Mouse (Mus musculus) cerebellum, adult 18-20 months (tissue): ENCODE data around the gene Pdzrn3.

Experiments
- DNase-seq, 2 experiments: peaks; one replicate each; pipeline ENCODE4 v3.0.0; 2021

Pdzrn3 gene

GRCm38 (mm10) chr6:101377167-101377934 is at the start of gene Pdzrn3:
Gene Pdzrn3 (minus strand): TSS chr6:101377897.
- DNase-seq: peak in 1 of 2 experiments; percentile 17

GRCm38 (mm10) chr6:101427296-101427695 is 49.6 kb upstream of the Pdzrn3 start:
- DNase-seq: no peak

- DNase-seq: no peak
These were observed 48.6 kb upstream of the Pdzrn3 start for GRCm38 (mm10) chr6:101426301-101426700.

- DNase-seq: no peak
These were observed 44.6 kb upstream of the Pdzrn3 start for GRCm38 (mm10) chr6:101422084-101422954.

- DNase-seq: no peak
These were observed 40.5 kb upstream of the Pdzrn3 start for GRCm38 (mm10) chr6:101418213-101418612.

GRCm38 (mm10) chr6:101411701-101412100 is 34.0 kb upstream of the Pdzrn3 start:
- DNase-seq: no peak

DNA sequence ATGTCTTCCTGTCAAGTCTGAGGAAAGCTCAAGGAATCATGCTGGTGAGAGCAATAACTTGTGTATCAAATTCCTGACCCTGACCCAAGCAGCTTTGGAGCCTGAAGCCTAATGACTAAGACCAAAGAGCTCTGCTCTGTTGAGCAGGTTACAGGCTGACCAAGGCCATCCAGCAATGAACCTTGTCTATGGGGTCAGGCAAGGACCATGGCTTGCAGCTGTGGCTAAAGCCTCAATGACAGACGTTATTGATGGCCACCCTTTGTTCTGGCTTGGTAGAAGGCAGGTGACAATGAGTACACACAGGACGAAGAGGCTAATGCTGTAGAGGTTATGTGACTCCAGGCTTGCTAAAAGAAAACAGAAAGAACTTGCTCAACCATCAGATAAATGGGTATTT is 33.4 kb upstream of the Pdzrn3 start:
- no peak for DNase-seq

DNA sequence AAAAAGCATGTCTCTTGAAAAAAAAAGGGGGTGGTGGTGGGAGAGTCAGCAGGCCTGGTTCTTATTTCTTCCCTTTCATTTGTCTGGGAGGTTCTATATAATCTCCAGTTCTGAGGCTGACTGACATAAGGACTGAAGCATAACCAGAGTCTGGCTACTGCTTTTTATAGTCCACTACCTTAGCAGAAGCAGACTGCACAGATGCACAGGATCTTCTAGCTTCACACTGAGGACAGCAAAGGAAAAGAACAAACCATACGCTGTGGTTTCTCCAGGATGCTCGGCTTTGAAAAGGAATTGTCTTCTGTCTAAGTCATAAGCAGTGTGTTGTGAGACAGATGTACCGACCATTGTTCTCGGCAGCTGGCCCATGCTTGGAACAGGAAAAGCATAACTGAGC is 19.0 kb upstream of the Pdzrn3 start:
- no peak for DNase-seq

GRCm38 (mm10) chr6:101395908-101396307 is 18.2 kb upstream of the Pdzrn3 start:
- DNase-seq: no peak

- no peak for DNase-seq
These were observed 15.1 kb upstream of the Pdzrn3 start for GRCm38 (mm10) chr6:101392801-101393117.

- no peak for DNase-seq
These were observed 14.6 kb upstream of the Pdzrn3 start for GRCm38 (mm10) chr6:101392107-101392800.

- no peak for DNase-seq
These were observed 7.8 kb upstream of the Pdzrn3 start for GRCm38 (mm10) chr6:101385490-101385889.

GRCm38 (mm10) chr6:101384958-101385357 is 7.3 kb upstream of the Pdzrn3 start:
- no peak for DNase-seq

DNA sequence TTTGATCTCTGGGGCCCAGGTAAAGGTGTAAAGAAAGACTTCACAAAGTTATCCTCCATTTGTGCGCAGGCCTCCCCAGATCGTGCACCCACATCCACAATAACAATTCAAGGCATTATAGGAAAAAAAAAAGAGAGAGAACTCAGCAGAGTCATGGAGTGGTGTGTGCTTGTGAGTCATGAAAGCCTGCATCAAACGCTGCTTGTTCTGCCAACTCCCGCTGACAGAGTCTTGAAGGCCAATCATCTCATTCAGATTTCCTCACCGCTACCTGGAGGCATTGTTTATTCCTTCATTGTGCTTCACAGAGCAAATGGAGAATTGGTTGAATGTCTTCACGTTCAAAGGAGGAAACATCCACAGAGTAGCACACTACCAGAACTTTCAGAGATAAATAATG is 6.8 kb upstream of the Pdzrn3 start:
- no peak for DNase-seq

GRCm38 (mm10) chr6:101382891-101383290 is 5.2 kb upstream of the Pdzrn3 start:
- DNase-seq: no peak

GRCm38 (mm10) chr6:101379546-101379945 is 1.8 kb upstream of the Pdzrn3 start:
- no peak for DNase-seq

GRCm38 (mm10) chr6:101377935-101378609 is 375 bp upstream of the Pdzrn3 start:
- DNase-seq: peak in 1 of 2 experiments; percentile 3

- DNase-seq: no peak
These were observed 1.1 kb downstream of the Pdzrn3 start for GRCm38 (mm10) chr6:101376511-101377166.

DNA sequence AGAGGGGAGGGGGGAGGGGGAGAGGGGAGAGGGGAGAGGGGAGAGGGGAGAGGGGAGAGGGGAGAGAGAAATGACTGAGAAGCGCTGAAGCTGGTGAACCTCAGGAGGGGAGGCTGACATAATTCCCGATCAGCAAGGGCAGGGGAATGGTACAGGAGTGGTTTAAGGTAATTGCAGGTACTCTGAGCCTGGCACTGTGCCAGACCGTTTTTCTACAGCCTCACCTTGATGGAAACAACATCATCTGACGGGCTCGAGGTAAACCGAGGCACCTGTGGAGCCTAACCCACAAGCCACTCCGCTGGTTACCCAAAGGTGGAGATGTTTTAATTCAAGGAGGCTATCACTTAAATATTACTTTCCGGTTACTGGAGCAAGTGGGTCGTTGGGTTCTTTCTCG is 1.6 kb downstream of the Pdzrn3 start:
- DNase-seq: no peak

DNA sequence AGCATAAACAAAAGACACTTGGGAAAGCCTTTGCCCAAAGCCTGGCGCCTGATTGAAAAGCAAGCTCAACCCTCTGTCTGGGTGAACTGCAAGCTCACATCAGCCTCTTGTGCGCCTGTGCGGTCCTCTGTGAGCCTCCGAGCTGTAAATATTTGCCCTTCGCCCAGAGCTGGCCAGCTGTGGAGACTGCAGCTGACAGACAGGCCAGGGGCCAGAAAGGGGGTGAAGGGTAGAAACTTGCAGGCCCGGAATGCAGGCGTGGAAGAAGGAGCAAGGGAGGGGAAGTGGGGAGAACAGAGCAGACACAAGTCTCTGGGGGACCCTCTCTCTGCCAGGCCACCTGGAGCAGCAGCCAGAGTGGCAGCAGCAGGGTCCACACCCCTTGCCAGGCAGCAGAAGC is 3.0 kb downstream of the Pdzrn3 start:
- no peak for DNase-seq

DNA sequence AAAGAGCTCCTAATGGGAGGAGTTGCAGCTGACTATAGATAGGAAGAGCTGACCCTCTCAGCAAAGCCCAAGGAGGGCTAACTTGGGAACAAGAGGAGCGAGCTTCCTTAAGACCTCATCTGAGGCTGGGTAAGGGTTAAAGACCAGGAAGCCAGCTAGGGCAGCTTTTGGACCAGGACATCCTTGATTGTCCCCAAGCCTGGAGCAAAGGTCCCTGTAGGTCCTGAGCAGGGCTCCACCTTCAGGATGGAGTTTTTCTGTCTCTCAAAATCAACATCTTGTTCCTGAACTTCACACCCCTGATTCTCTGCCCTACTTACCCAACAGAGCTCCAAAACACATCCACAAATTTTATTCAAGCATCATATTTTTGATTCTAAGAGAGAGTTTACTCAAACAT is 3.5 kb downstream of the Pdzrn3 start:
- no peak for DNase-seq

- no peak for DNase-seq
These were observed 4.7 kb downstream of the Pdzrn3 start for GRCm38 (mm10) chr6:101372982-101373381.
